Mouse (Mus musculus): ENCODE results near the gene Cct8. TPM values are rescaled to one million over a fixed set of nuclear protein-coding genes. Genes with fewer than 3 reads are reported as not detected.

Gene Cct8
- polyA plus RNA-seq, 1 experiment: 133 TPM

DNA sequence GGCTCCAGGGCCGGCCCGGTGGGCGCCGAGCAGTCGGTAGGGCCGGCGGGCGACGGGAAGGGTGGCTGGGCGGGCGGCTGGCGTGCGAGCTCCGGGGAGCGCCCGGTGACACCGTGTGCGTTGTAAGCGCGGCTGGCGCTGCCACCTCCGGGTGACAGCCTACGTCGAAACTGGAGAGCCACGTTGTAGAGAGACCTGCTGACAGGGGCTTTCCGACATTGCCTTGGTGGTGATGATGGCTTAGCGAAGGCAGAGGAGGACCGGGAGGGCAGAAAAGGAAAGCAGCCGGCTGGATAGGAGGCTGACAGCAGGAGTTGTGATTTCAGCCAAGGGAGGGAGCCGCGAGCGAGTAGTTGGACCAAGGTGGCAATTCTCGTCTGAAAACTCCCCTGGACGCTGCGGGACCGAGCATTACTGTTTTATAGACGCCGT, 40.5 kb downstream of the Cct8 start:
- no peak for TF ChIP-seq GATA1 (IDR thresholded peaks at IDR 0.05; ENCODE audit: low read length)

- no peak for TF ChIP-seq GATA1 (IDR thresholded peaks at IDR 0.05; ENCODE audit: low read length)
These were observed 41.1 kb downstream of the Cct8 start, which contains the start of gene Usp16 for GRCm38 (mm10) chr16:87454419-87455179. TSS of gene Usp16 (plus strand) at chr16:87454703.

GRCm38 (mm10) chr16:87453226-87453625, 42.4 kb downstream of the Cct8 start:
- TF ChIP-seq GATA1 (IDR thresholded peaks at IDR 0.05; ENCODE audit: low read length): no peak

GRCm38 (mm10) chr16:87445528-87445927, 50.1 kb downstream of the Cct8 start:
- no peak for TF ChIP-seq GATA1 (IDR thresholded peaks at IDR 0.05; ENCODE audit: low read length)

GRCm38 (mm10) chr16:87445110-87445509, 50.6 kb downstream of the Cct8 start:
- TF ChIP-seq GATA1 (IDR thresholded peaks at IDR 0.05; ENCODE audit: low read length): no peak

- no peak for TF ChIP-seq GATA1 (IDR thresholded peaks at IDR 0.05; ENCODE audit: low read length)
These were observed 51.6 kb downstream of the Cct8 start for GRCm38 (mm10) chr16:87444071-87444470.

DNA sequence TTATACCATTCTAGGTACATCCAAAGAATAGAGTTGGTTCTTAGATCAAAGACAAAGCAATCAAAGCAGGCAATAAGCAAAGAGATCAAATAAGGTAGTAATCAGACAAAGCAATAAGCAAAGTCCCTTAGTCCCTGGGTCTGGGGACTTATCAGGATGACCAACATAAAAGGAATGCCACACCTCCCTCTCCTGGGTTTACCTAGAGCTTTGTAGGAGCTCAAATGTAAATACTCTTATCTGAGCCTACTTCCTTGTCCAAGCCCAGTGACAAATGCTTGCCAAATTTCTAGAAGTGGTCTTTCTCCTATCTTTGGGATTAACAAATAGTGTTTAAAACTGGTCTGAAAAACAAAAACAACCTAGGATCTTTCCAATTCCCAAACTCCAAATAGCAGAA, 52.4 kb downstream of the Cct8 start:
- no peak for TF ChIP-seq GATA1 (IDR thresholded peaks at IDR 0.05; ENCODE audit: low read length)

DNA sequence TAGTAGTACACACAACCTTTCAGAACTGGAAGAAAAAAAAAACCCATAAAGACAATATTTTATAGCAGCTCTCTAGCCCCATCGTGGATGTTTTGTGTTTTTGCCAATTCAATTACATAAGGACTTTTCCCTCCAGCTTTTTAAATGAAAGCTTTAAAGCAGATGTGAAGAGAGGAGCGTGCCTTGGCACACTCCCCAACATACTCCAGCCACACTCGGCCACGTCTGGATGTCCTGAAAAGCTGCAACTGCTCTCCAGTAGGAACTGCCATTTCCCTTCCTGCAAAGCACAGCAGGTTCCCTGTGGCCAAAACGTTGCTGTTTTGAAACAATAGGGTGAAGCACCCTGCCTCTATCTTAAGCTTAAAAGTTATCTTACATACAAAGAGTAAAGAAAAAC, 53.4 kb downstream of the Cct8 start:
- TF ChIP-seq GATA1 (IDR thresholded peaks at IDR 0.05; ENCODE audit: low read length): no peak

DNA sequence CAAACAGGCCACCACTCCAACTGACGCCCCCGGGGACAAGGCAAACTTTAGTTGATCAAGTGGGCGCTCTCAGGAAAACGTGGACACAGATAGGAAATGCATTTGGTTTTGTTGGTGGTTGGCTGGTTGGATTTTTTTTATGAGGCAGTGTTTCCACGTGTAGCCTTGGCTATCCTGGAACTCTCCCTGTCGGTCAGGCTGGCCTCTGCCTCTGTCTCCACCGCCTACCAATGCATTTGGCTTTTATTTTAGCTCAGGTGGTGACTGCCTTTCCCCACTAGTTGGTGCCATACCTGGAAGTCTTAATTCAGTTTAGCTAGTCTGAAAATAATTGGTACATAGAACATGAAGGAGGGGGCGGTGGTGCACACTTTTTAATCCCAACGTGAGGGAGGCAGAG, 54.6 kb downstream of the Cct8 start:
- TF ChIP-seq GATA1 (IDR thresholded peaks at IDR 0.05; ENCODE audit: low read length): no peak

GRCm38 (mm10) chr16:87440184-87440686, 55.4 kb downstream of the Cct8 start, which contains the start of gene Rwdd2b:
TSS of gene Rwdd2b (minus strand) at chr16:87440573.
- no peak for TF ChIP-seq GATA1 (IDR thresholded peaks at IDR 0.05; ENCODE audit: low read length)

- TF ChIP-seq GATA1 (IDR thresholded peaks at IDR 0.05; ENCODE audit: low read length): no peak
These were observed 57.0 kb downstream of the Cct8 start for GRCm38 (mm10) chr16:87438697-87439096.

DNA sequence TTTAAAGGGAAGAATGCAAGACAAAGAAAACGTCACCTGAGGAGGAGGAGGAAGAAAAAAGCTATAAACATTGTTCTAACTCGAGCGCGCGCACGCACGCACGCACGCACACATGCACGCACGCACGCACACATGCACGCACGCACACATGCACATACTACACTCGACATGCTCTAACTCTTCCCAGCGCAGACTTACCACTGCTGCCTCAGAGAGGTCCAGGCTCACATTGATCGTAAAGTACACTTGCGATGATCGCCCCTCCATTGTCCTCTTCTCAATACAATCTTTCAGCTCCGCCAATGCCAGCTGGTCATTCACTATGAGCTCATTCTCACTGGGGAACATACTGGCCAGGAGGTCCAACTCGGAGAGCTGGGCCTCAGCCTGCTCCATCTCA, 58.6 kb downstream of the Cct8 start:
- TF ChIP-seq GATA1 (IDR thresholded peaks at IDR 0.05; ENCODE audit: low read length): no peak

DNA sequence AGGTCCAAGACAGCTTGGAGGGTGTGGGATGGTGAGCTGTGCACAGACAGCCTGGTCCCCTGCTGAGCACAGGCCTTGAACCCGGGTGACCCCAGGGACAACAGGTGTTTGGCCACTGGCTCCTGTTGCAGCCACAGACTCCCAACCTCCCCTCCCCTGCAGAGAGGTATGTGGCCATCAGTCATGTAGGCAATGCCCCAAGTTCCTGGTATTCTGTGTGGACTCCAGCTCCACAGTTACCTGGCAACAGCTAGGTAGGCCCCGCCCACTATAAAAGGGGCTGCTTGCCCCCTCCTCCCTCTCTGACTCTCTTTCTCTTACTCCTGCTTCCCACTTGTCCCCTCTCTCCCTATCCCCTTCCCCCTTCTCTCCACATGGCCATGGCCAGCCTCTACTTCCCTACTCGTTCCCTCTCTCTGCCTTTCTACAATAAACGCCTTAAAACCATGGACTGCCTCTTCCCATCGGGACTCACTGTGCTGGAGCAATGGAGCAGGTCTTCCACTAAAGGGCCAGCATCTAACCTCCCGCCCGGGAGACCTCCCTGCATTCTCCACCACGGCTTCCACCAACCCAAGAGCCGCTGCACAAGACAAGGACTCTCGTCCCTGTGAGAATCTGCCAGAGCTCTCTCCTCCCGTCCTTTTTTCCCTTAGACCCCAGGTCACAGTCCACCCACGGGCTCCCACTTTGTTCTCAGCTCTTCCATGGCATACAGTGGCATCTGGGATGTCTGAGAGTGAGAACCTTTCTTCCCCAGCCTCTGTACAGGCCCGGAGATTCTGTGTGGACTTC, 60.1 kb downstream of the Cct8 start:
- TF ChIP-seq GATA1 (IDR thresholded peaks at IDR 0.05; ENCODE audit: low read length): no peak

- TF ChIP-seq GATA1 (IDR thresholded peaks at IDR 0.05; ENCODE audit: low read length): no peak
These were observed 60.7 kb downstream of the Cct8 start for GRCm38 (mm10) chr16:87434946-87435345.

DNA sequence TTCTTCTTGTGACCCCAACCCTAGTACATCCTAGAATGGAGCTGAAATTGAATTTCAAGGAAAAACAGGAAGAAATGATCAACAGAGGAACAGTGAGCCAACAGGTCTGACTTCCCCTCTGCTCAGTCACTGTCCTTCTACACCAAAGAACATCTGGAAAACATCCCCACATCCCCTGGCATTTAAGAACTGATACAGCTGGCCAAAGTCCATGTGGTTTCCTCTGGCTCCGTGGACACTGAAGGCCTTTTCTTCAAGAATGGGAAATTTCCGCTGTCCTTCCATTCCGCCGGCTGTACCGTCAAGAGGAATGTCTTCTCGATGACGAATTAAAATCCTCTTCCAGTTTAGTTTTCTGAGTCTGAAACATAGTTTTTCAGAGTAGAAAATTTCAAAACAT, 61.4 kb downstream of the Cct8 start:
- no peak for TF ChIP-seq GATA1 (IDR thresholded peaks at IDR 0.05; ENCODE audit: low read length)

Other genes with a start within 250 kb of the Cct8 start
- gene N6amt1, start 141.7 kb downstream of the Cct8 start, polyA plus RNA-seq (2012): 6.0 and 8.0 TPM in 2 replicates
- 2.4 and 3.5 TPM in 2 replicates for gene Ltn1, start 63.3 kb downstream of the Cct8 start, polyA plus RNA-seq (2012)
- gene Rwdd2b, start 55.3 kb downstream of the Cct8 start, polyA plus RNA-seq (2012): 1.8 and 2.5 TPM in 2 replicates
- 19.0 and 24.3 TPM in 2 replicates for gene Usp16, start 41.2 kb downstream of the Cct8 start, polyA plus RNA-seq (2012)
- not detected in 2 replicates for gene Map3k7cl, start 57.5 kb upstream of the Cct8 start, polyA plus RNA-seq (2012)
- gene Bach1, start 203.1 kb upstream of the Cct8 start, polyA plus RNA-seq (2012): 5.6 and 6.4 TPM in 2 replicates

Data from G1E-ER4 (cell line).